Mouse (Mus musculus): ENCODE data around the gene Chrna10. TPM values are rescaled to one million over a fixed set of nuclear protein-coding genes. Genes with fewer than 3 reads are reported as not detected.
A peak's percentile ranks its signal among the peaks of the same experiment; 100 is the strongest.

Chrna10 gene
- polyA plus RNA-seq, 1 experiment = 0.18 TPM

GRCm38 (mm10) chr7:102064655-102065045, 52.0 kb downstream of the Chrna10 start:
- H3K27me3 ChIP-seq (ENCODE audit: control insufficient read depth, insufficient read depth, low read length) = no peaks in the 10 kb centered on the region
- under 1% methylated on average over 9 of the region's 9 CpGs for WGBS
- no peak for TF ChIP-seq CTCF (IDR thresholded peaks at IDR 0.05; ENCODE audit: extremely low read depth, insufficient read length, insufficient replicate concordance, low read depth, low read length)
- TF ChIP-seq POLR2A (IDR thresholded peaks at IDR 0.05; ENCODE audit: low read depth, low read length) = no peak
- peaks cover 8% of the 10 kb centered on the region; the same call in 1 of the 2 replicates for H3K4me1 ChIP-seq (ENCODE audit: control insufficient read depth, insufficient read depth, insufficient read length, low read length)
- H3K36me3 ChIP-seq (ENCODE audit: control insufficient read depth, insufficient read depth, low read length) = peaks cover 2% of the 10 kb centered on the region; the same call in 1 of the 2 replicates
- peak overlapping the region; percentile 53 for H3K27ac ChIP-seq (ENCODE audit: insufficient read depth, low read depth, low read length)
- peak overlapping the region; percentile 91 for H3K4me3 ChIP-seq (ENCODE audit: low read depth, low read length)

GRCm38 (mm10) chr7:102063891-102064290, 52.7 kb downstream of the Chrna10 start:
- no peak overlapping the region for H3K4me3 ChIP-seq (ENCODE audit: low read depth, low read length)
- peak overlapping the region; percentile 48 for H3K27ac ChIP-seq (ENCODE audit: insufficient read depth, low read depth, low read length)

GRCm38 (mm10) chr7:102062203-102062602, 54.4 kb downstream of the Chrna10 start:
- Histone ChIP-seq H3K4me1 (ENCODE audit: control insufficient read depth, insufficient read depth, insufficient read length, low read length) (peaks cover 10% of the 10 kb centered on the region; the same call in 1 of the 2 replicates), H3K4me3 (ENCODE audit: low read depth, low read length) (no peak overlapping the region), H3K27me3 (ENCODE audit: control insufficient read depth, insufficient read depth, low read length) (no peaks in the 10 kb centered on the region), H3K36me3 (ENCODE audit: control insufficient read depth, insufficient read depth, low read length) (peaks cover 5% of the 10 kb centered on the region), H3K27ac (ENCODE audit: insufficient read depth, low read depth, low read length) (peak overlapping the region; percentile 25; the same call in 1 of the 2 replicates)
- TF ChIP-seq POLR2A (IDR thresholded peaks at IDR 0.05; ENCODE audit: low read depth, low read length) (no peak), CTCF (IDR thresholded peaks at IDR 0.05; ENCODE audit: extremely low read depth, insufficient read length, insufficient replicate concordance, low read depth, low read length) (no peak)
- 29% methylated on average over 1 of the region's 1 CpGs for WGBS

More at GRCm38 (mm10) chr7:102063891-102064290, 52.7 kb downstream of the Chrna10 start:
- Histone ChIP-seq H3K36me3 (ENCODE audit: control insufficient read depth, insufficient read depth, low read length) (peaks cover 3% of the 10 kb centered on the region; the same call in 1 of the 2 replicates), H3K27me3 (ENCODE audit: control insufficient read depth, insufficient read depth, low read length) (no peaks in the 10 kb centered on the region), H3K4me1 (ENCODE audit: control insufficient read depth, insufficient read depth, insufficient read length, low read length) (peaks cover 10% of the 10 kb centered on the region; the same call in 1 of the 2 replicates)
- WGBS = 27% methylated on average over 9 of the region's 9 CpGs
- TF ChIP-seq POLR2A (IDR thresholded peaks at IDR 0.05; ENCODE audit: low read depth, low read length) (no peak), CTCF (IDR thresholded peaks at IDR 0.05; ENCODE audit: extremely low read depth, insufficient read length, insufficient replicate concordance, low read depth, low read length) (no peak)

GRCm38 (mm10) chr7:102061353-102061752, 55.3 kb downstream of the Chrna10 start:
- peaks cover 10% of the 10 kb centered on the region; the same call in 1 of the 2 replicates for H3K4me1 ChIP-seq (ENCODE audit: control insufficient read depth, insufficient read depth, insufficient read length, low read length)
- no peak for TF ChIP-seq POLR2A (IDR thresholded peaks at IDR 0.05; ENCODE audit: low read depth, low read length)
- TF ChIP-seq CTCF (IDR thresholded peaks at IDR 0.05; ENCODE audit: extremely low read depth, insufficient read length, insufficient replicate concordance, low read depth, low read length) = no peak
- H3K27me3 ChIP-seq (ENCODE audit: control insufficient read depth, insufficient read depth, low read length) = no peaks in the 10 kb centered on the region
- no peak overlapping the region for H3K27ac ChIP-seq (ENCODE audit: insufficient read depth, low read depth, low read length)
- no peak overlapping the region for H3K4me3 ChIP-seq (ENCODE audit: low read depth, low read length)
- peaks cover 8% of the 10 kb centered on the region for H3K36me3 ChIP-seq (ENCODE audit: control insufficient read depth, insufficient read depth, low read length)
- WGBS = 63% methylated on average over 3 of the region's 3 CpGs

Other genes with a start within 250 kb of the Chrna10 start
- gene Folr1, start 246.0 kb downstream of the Chrna10 start, polyA plus RNA-seq (2012; rRNA removed) = 0.84 and 0.85 TPM in 2 replicates
- 117 and 177 TPM in 2 replicates for gene Lamtor1, start 210.9 kb downstream of the Chrna10 start, polyA plus RNA-seq (2012; rRNA removed)
- gene Tomt, start 210.5 kb downstream of the Chrna10 start, polyA plus RNA-seq (2012; rRNA removed) = 0.03 TPM in 1 of 2 replicates, not detected in the other
- gene Lrrc51, start 182.9 kb downstream of the Chrna10 start, polyA plus RNA-seq (2012; rRNA removed) = 2.8 and 3.4 TPM in 2 replicates
- 43.1 and 63.1 TPM in 2 replicates for gene Numa1, start 182.7 kb downstream of the Chrna10 start, polyA plus RNA-seq (2012; rRNA removed)
- 6.2 and 11.2 TPM in 2 replicates for gene Il18bp, start 98.1 kb downstream of the Chrna10 start, polyA plus RNA-seq (2012; rRNA removed)
- gene Rnf121, start 51.4 kb downstream of the Chrna10 start, polyA plus RNA-seq (2012; rRNA removed) = 16.1 and 26.0 TPM in 2 replicates
- gene Xndc1, start 51.3 kb downstream of the Chrna10 start, polyA plus RNA-seq (2012; rRNA removed) = 4.5 and 8.3 TPM in 2 replicates
- 0.88 and 1.6 TPM in 2 replicates for gene Xntrpc, start 51.1 kb downstream of the Chrna10 start, polyA plus RNA-seq (2012; rRNA removed)
- gene Trpc2, start 33.7 kb downstream of the Chrna10 start, polyA plus RNA-seq (2012; rRNA removed) = 0.28 and 0.89 TPM in 2 replicates
- not detected in 2 replicates for gene Art1, start 15.1 kb downstream of the Chrna10 start, polyA plus RNA-seq (2012; rRNA removed)
- gene Art5, start 7.3 kb downstream of the Chrna10 start, polyA plus RNA-seq (2012; rRNA removed) = 0.17 and 0.28 TPM in 2 replicates
- 5.2 and 12.2 TPM in 2 replicates for gene Nup98, start 93.3 kb upstream of the Chrna10 start, polyA plus RNA-seq (2012; rRNA removed)
- 49.6 and 58.0 TPM in 2 replicates for gene Pgap2, start 93.4 kb upstream of the Chrna10 start, polyA plus RNA-seq (2012; rRNA removed)
- gene Rhog, start 139.2 kb upstream of the Chrna10 start, polyA plus RNA-seq (2012; rRNA removed) = 74.5 and 165 TPM in 2 replicates
- gene Stim1, start 151.0 kb upstream of the Chrna10 start, polyA plus RNA-seq (2012; rRNA removed) = 20.7 and 21.6 TPM in 2 replicates

Data from small intestine, adult 2 months (tissue).